Mouse (Mus musculus) bone marrow, adult 2 months (tissue): ENCODE data around the gene Rita1.

Experiments used
- CTCF ChIP-seq: fragments of 200-500 bp; IDR thresholded peaks from 2 replicates; pipeline ENCODE4 v1.5.1; 2011; ENCODE audit warnings: low read length, control low read depth; ENCODE audit not compliant: control insufficient read depth, insufficient read depth
- POLR2A ChIP-seq: fragments of 200-500 bp; IDR thresholded peaks from 2 replicates; pipeline ENCODE4 v1.6.1; 2011; ENCODE audit warnings: low read depth, mild to moderate bottlenecking, control low read depth, low read length, borderline replicate concordance; ENCODE audit not compliant: control insufficient read depth

- no peak for TF ChIP-seq CTCF
- TF ChIP-seq POLR2A = no peak
Observed at GRCm38 (mm10) chr5:120579211-120579897, 33.0 kb downstream of the Rita1 start.
